Mouse (Mus musculus) limb, embryonic 11.5 days (tissue): ENCODE measurements around the gene Kif9. TPM values are rescaled to one million over a fixed set of nuclear protein-coding genes. Genes with fewer than 3 reads are reported as not detected.

Experiments used
- ATAC-seq: fragments of 200-750 bp; cut with Nextera tagmentation; 2 replicates; pipeline ENCODE4 v1.8.0; 2017; ENCODE audit warnings: low read depth; ENCODE audit not compliant: insufficient number of reproducible peaks, low FRiP score, low TSS enrichment
- DNase-seq: peaks from one replicate; pipeline ENCODE4 v3.0.0-alpha.2; 2015; ENCODE audit warnings: low spot score
- H3K27ac ChIP-seq: fragments of 300-500 bp; sonication (generic); replicated peaks from 2 replicates; pipeline ENCODE4 v1.5.1; 2014; ENCODE audit warnings: low read depth, mild to moderate bottlenecking, low read length
- H3K27me3 ChIP-seq: fragments of 300-500 bp; sonication (generic); 2 replicates; pipeline ENCODE4 v1.6.1; 2014; ENCODE audit warnings: mild to moderate bottlenecking, low read length, mixed read lengths; ENCODE audit not compliant: control insufficient read depth, insufficient read depth
- H3K36me3 ChIP-seq: fragments of 300-500 bp; sonication (generic); 2 replicates; pipeline ENCODE4 v1.6.1; 2014; ENCODE audit warnings: mild to moderate bottlenecking, low read length, moderate library complexity, mixed read lengths; ENCODE audit not compliant: control insufficient read depth, insufficient read depth
- H3K4me1 ChIP-seq: fragments of 300-500 bp; sonication (generic); 2 replicates; pipeline ENCODE4 v1.6.1; 2014; ENCODE audit warnings: low read length, mixed read lengths; ENCODE audit not compliant: control insufficient read depth, insufficient read depth
- H3K4me2 ChIP-seq: fragments of 300-500 bp; sonication (generic); 2 replicates; pipeline ENCODE4 v1.6.1; 2014; ENCODE audit warnings: low read depth, mild to moderate bottlenecking, moderate library complexity; ENCODE audit not compliant: severe bottlenecking
- H3K4me3 ChIP-seq: fragments of 300-500 bp; sonication (generic); 2 replicates; pipeline ENCODE4 v1.5.1; 2014; ENCODE audit warnings: low read depth, low read length
- H3K9ac ChIP-seq: fragments of 300-500 bp; sonication (generic); 2 replicates; pipeline ENCODE4 v1.6.1; 2014; ENCODE audit warnings: mild to moderate bottlenecking, low read length
- H3K9me3 ChIP-seq: fragments of 300-500 bp; sonication (generic); 2 replicates; pipeline ENCODE4 v1.6.1; 2016; ENCODE audit warnings: low read length; ENCODE audit not compliant: control insufficient read depth
- WGBS: fragments of 180-500 bp; shearing (Covaris S2); extraction: QIAGEN DNeasy Blood & Tissue Kit; methylation state at CpG from one replicate; pipeline ENCODE4 v1.1.7; 2014; 5-methylcytosine and 5-hydroxymethylcytosine counted together
- polyA plus RNA-seq: library from polyadenylated mRNA; unstranded; fragments of >200 nt; fragmentation: Nextera tagmentation; extraction: Ambion mirVana; gene quantifications from 2 replicates; pipeline ENCODE4 v1.2.1, GENCODE M21; 2014

Gene Kif9
- 0.35 and 0.57 TPM in 2 replicates for polyA plus RNA-seq

GRCm38 (mm10) chr9:110476124-110477091 lies at the start of gene Kif9, which contains the start of gene Klhl18:
Gene Kif9, plus strand, starts transcription at chr9:110476958.
Gene Klhl18, minus strand, starts transcription at chr9:110476694.
- Histone ChIP-seq H3K4me2 (peak within 1 kb of the TSS; percentile 62), H3K4me3 (peak within 1 kb of the TSS; percentile 77), H3K9ac (peak within 1 kb of the TSS; percentile 72), H3K9me3 (no peaks in the 10 kb centered on the region), H3K27ac (peak within 1 kb of the TSS; percentile 65; the same call in 1 of the 2 replicates), H3K36me3 (no peaks in the 10 kb centered on the region), H3K27me3 (no peaks in the 10 kb centered on the region), H3K4me1 (peaks cover 7% of the 10 kb centered on the region)
- WGBS, result under 1% methylated on average over 53 of the region's 53 CpGs
- DNase-seq (peak; percentile 98), ATAC-seq (peak; percentile 99)

- Histone ChIP-seq H3K36me3 (peaks cover 4% of the 10 kb centered on the region; the same call in 1 of the 2 replicates), H3K4me3 (no peak overlapping the region), H3K9ac (no peak overlapping the region), H3K27me3 (no peaks in the 10 kb centered on the region), H3K4me2 (no peak overlapping the region), H3K9me3 (no peaks in the 10 kb centered on the region), H3K27ac (no peak overlapping the region), H3K4me1 (no peaks in the 10 kb centered on the region)
- DNase-seq (no peak), ATAC-seq (no peak)
- WGBS, result 90% methylated on average over 8 of the region's 8 CpGs
Observed at GRCm38 (mm10) chr9:110431241-110431640, 45.5 kb upstream of the Kif9 start.

GRCm38 (mm10) chr9:110433045-110433444 lies 43.7 kb upstream of the Kif9 start:
- DNase-seq, result no peak
- H3K9ac ChIP-seq, result no peak overlapping the region
- no peak overlapping the region for H3K4me3 ChIP-seq
- ATAC-seq, result no peak
- H3K9me3 ChIP-seq, result no peaks in the 10 kb centered on the region
- H3K4me1 ChIP-seq, result no peaks in the 10 kb centered on the region
- 94% methylated on average over 2 of the region's 2 CpGs for WGBS
- peaks cover 4% of the 10 kb centered on the region; the same call in 1 of the 2 replicates for H3K36me3 ChIP-seq
- no peak overlapping the region for H3K4me2 ChIP-seq
- no peaks in the 10 kb centered on the region for H3K27me3 ChIP-seq
- no peak overlapping the region for H3K27ac ChIP-seq

GRCm38 (mm10) chr9:110436041-110436440 lies 40.7 kb upstream of the Kif9 start:
- Histone ChIP-seq H3K4me1 (no peaks in the 10 kb centered on the region), H3K9me3 (no peaks in the 10 kb centered on the region), H3K9ac (no peak overlapping the region), H3K4me3 (no peak overlapping the region), H3K4me2 (no peak overlapping the region), H3K27me3 (no peaks in the 10 kb centered on the region), H3K27ac (no peak overlapping the region), H3K36me3 (peaks cover 4% of the 10 kb centered on the region; the same call in 1 of the 2 replicates)
- ATAC-seq (no peak), DNase-seq (no peak)
- 95% methylated on average over 11 of the region's 11 CpGs for WGBS

- no peaks in the 10 kb centered on the region for H3K27me3 ChIP-seq
- DNase-seq, result no peak
- no peak overlapping the region for H3K4me2 ChIP-seq
- no peak for ATAC-seq
- H3K4me1 ChIP-seq, result no peaks in the 10 kb centered on the region
- H3K9me3 ChIP-seq, result no peaks in the 10 kb centered on the region
- peaks cover 4% of the 10 kb centered on the region; the same call in 1 of the 2 replicates for H3K36me3 ChIP-seq
- H3K9ac ChIP-seq, result no peak overlapping the region
- no peak overlapping the region for H3K27ac ChIP-seq
- 71% methylated on average over 5 of the region's 5 CpGs for WGBS
- no peak overlapping the region for H3K4me3 ChIP-seq
Observed at GRCm38 (mm10) chr9:110440049-110440448, 36.7 kb upstream of the Kif9 start.

GRCm38 (mm10) chr9:110440559-110440958 lies 36.2 kb upstream of the Kif9 start:
- no peak for ATAC-seq
- no peaks in the 10 kb centered on the region for H3K27me3 ChIP-seq
- no peaks in the 10 kb centered on the region for H3K4me1 ChIP-seq
- H3K36me3 ChIP-seq, result peaks cover 2% of the 10 kb centered on the region; the same call in 1 of the 2 replicates
- 91% methylated on average over 6 of the region's 6 CpGs for WGBS
- H3K9me3 ChIP-seq, result no peaks in the 10 kb centered on the region
- H3K9ac ChIP-seq, result no peak overlapping the region
- no peak overlapping the region for H3K4me2 ChIP-seq
- no peak for DNase-seq
- no peak overlapping the region for H3K27ac ChIP-seq
- no peak overlapping the region for H3K4me3 ChIP-seq

- Histone ChIP-seq H3K4me2 (no peak overlapping the region), H3K27me3 (no peaks in the 10 kb centered on the region), H3K27ac (no peak overlapping the region), H3K36me3 (no peaks in the 10 kb centered on the region), H3K9ac (no peak overlapping the region), H3K4me3 (no peak overlapping the region), H3K4me1 (0 out of 2 replicates have a peak, but pooled peaks cover 3% of the 10 kb centered on the region), H3K9me3 (no peaks in the 10 kb centered on the region)
- WGBS, result 83% methylated on average over 15 of the region's 15 CpGs
- ATAC-seq (no peak), DNase-seq (no peak)
Observed at GRCm38 (mm10) chr9:110448356-110448755, 28.4 kb upstream of the Kif9 start.

GRCm38 (mm10) chr9:110448857-110449617 lies 27.7 kb upstream of the Kif9 start:
- no peak overlapping the region for H3K27ac ChIP-seq
- no peak overlapping the region for H3K4me2 ChIP-seq
- H3K27me3 ChIP-seq, result no peaks in the 10 kb centered on the region
- H3K9me3 ChIP-seq, result no peaks in the 10 kb centered on the region
- ATAC-seq, result peak; percentile 84; the same call in 1 of the 2 replicates
- no peaks in the 10 kb centered on the region for H3K36me3 ChIP-seq
- H3K9ac ChIP-seq, result no peak overlapping the region
- 30% methylated on average over 11 of the region's 11 CpGs for WGBS
- H3K4me1 ChIP-seq, result 0 out of 2 replicates have a peak, but pooled peaks cover 3% of the 10 kb centered on the region
- DNase-seq, result peak; percentile 88
- no peak overlapping the region for H3K4me3 ChIP-seq
